Mouse (Mus musculus): Measurements from ENCODE around the gene Ccdc30. TPM values are rescaled to one million over a fixed set of nuclear protein-coding genes. Genes with fewer than 3 reads are reported as not detected.

Gene Ccdc30
- polyA plus RNA-seq (2014; fragmentation: Illumina TruSeq; extraction: RNeasy Lipid Tissue Mini Kit (QIAGEN cat#74804); ENCODE audit: low read depth, low replicate concordance) = 16.1 TPM

GRCm38 (mm10) chr4:119415072-119415753 is at the start of gene Ccdc30:
Gene Ccdc30, minus strand, starts transcription at chr4:119415521.

GRCm38 (mm10) chr4:119422294-119422964 is 7.1 kb upstream of the Ccdc30 start, which contains the start of the genes Ppcs and Zmynd12:
Gene Ppcs, minus strand, starts transcription at chr4:119422420.
Gene Zmynd12, plus strand, starts transcription at chr4:119422814.

GRCm38 (mm10) chr4:119320131-119320830 is 95.0 kb downstream of the Ccdc30 start, which contains the start of gene Ppih:
Gene Ppih, minus strand, starts transcription at chr4:119320546.

GRCm38 (mm10) chr4:119294415-119295133 is 120.7 kb downstream of the Ccdc30 start, which contains the start of gene Ybx1:
Gene Ybx1, minus strand, starts transcription at chr4:119294604.

Other genes starting within 250 kb of the Ccdc30 start
- 4.2 TPM for gene Zfp691, start 241.3 kb downstream of the Ccdc30 start, polyA plus RNA-seq (2014; fragmentation: Illumina TruSeq; extraction: RNeasy Lipid Tissue Mini Kit (QIAGEN cat#74804); ENCODE audit: low read depth, low replicate concordance)
- gene Ermap, start 225.5 kb downstream of the Ccdc30 start, polyA plus RNA-seq (2014; fragmentation: Illumina TruSeq; extraction: RNeasy Lipid Tissue Mini Kit (QIAGEN cat#74804); ENCODE audit: low read depth, low replicate concordance) = 0.47 TPM
- 29.4 TPM for gene Svbp, start 220.2 kb downstream of the Ccdc30 start, polyA plus RNA-seq (2014; fragmentation: Illumina TruSeq; extraction: RNeasy Lipid Tissue Mini Kit (QIAGEN cat#74804); ENCODE audit: low read depth, low replicate concordance)
- 2.3 TPM for gene Tmem269, start 197.3 kb downstream of the Ccdc30 start, polyA plus RNA-seq (2014; fragmentation: Illumina TruSeq; extraction: RNeasy Lipid Tissue Mini Kit (QIAGEN cat#74804); ENCODE audit: low read depth, low replicate concordance)
- gene AU022252, start 182.8 kb downstream of the Ccdc30 start, polyA plus RNA-seq (2014; fragmentation: Illumina TruSeq; extraction: RNeasy Lipid Tissue Mini Kit (QIAGEN cat#74804); ENCODE audit: low read depth, low replicate concordance) = 10.2 TPM
- gene P3h1, start 182.6 kb downstream of the Ccdc30 start, polyA plus RNA-seq (2014; fragmentation: Illumina TruSeq; extraction: RNeasy Lipid Tissue Mini Kit (QIAGEN cat#74804); ENCODE audit: low read depth, low replicate concordance) = 14.7 TPM
- 0.07 TPM for gene Cldn19, start 160.1 kb downstream of the Ccdc30 start, polyA plus RNA-seq (2014; fragmentation: Illumina TruSeq; extraction: RNeasy Lipid Tissue Mini Kit (QIAGEN cat#74804); ENCODE audit: low read depth, low replicate concordance)
- gene Ybx1, start 120.9 kb downstream of the Ccdc30 start, polyA plus RNA-seq (2014; fragmentation: Illumina TruSeq; extraction: RNeasy Lipid Tissue Mini Kit (QIAGEN cat#74804); ENCODE audit: low read depth, low replicate concordance) = 397 TPM
- 20.0 TPM for gene Ppih, start 95.0 kb downstream of the Ccdc30 start, polyA plus RNA-seq (2014; fragmentation: Illumina TruSeq; extraction: RNeasy Lipid Tissue Mini Kit (QIAGEN cat#74804); ENCODE audit: low read depth, low replicate concordance)
- 15.9 TPM for gene Ppcs, start 6.9 kb upstream of the Ccdc30 start, polyA plus RNA-seq (2014; fragmentation: Illumina TruSeq; extraction: RNeasy Lipid Tissue Mini Kit (QIAGEN cat#74804); ENCODE audit: low read depth, low replicate concordance)
- 2.6 TPM for gene Zmynd12, start 7.3 kb upstream of the Ccdc30 start, polyA plus RNA-seq (2014; fragmentation: Illumina TruSeq; extraction: RNeasy Lipid Tissue Mini Kit (QIAGEN cat#74804); ENCODE audit: low read depth, low replicate concordance)
- 0.52 TPM for gene Rimkla, start 77.1 kb upstream of the Ccdc30 start, polyA plus RNA-seq (2014; fragmentation: Illumina TruSeq; extraction: RNeasy Lipid Tissue Mini Kit (QIAGEN cat#74804); ENCODE audit: low read depth, low replicate concordance)
- gene Foxj3, start 121.5 kb upstream of the Ccdc30 start, polyA plus RNA-seq (2014; fragmentation: Illumina TruSeq; extraction: RNeasy Lipid Tissue Mini Kit (QIAGEN cat#74804); ENCODE audit: low read depth, low replicate concordance) = 23.3 TPM
- 14.2 TPM for gene Frg2f1, start 124.0 kb upstream of the Ccdc30 start, polyA plus RNA-seq (2014; fragmentation: Illumina TruSeq; extraction: RNeasy Lipid Tissue Mini Kit (QIAGEN cat#74804); ENCODE audit: low read depth, low replicate concordance)
- gene Guca2a, start 222.2 kb upstream of the Ccdc30 start, polyA plus RNA-seq (2014; fragmentation: Illumina TruSeq; extraction: RNeasy Lipid Tissue Mini Kit (QIAGEN cat#74804); ENCODE audit: low read depth, low replicate concordance) = not detected
- gene Guca2b, start 243.4 kb upstream of the Ccdc30 start, polyA plus RNA-seq (2014; fragmentation: Illumina TruSeq; extraction: RNeasy Lipid Tissue Mini Kit (QIAGEN cat#74804); ENCODE audit: low read depth, low replicate concordance) = 1.3 TPM

All from adipose tissue, adult 10 weeks (tissue).